Mouse (Mus musculus) hindbrain, postnatal 0 days (tissue): ENCODE measurements around the gene Dguok. TPM values are rescaled to one million over a fixed set of nuclear protein-coding genes. Genes with fewer than 3 reads are reported as not detected.

Source experiments
- ATAC-seq: fragments of 200-750 bp; cut with Nextera tagmentation; 2 replicates; pipeline ENCODE4 v1.8.0; 2017; ENCODE audit warnings: mild to moderate bottlenecking, moderate TSS enrichment, moderate library complexity
- DNase-seq: peaks from one replicate; pipeline ENCODE4 v3.0.0-alpha.2; 2015; ENCODE audit warnings: low spot score
- H3K27ac ChIP-seq: fragments of 300-500 bp; sonication (generic); 2 replicates; pipeline ENCODE4 v1.5.1; 2014; ENCODE audit warnings: mild to moderate bottlenecking
- H3K27me3 ChIP-seq: fragments of 300-500 bp; sonication (generic); 2 replicates; pipeline ENCODE4 v1.6.1; 2014; ENCODE audit warnings: low read length, mixed read lengths; ENCODE audit not compliant: insufficient read depth
- H3K36me3 ChIP-seq: fragments of 300-500 bp; sonication (generic); 2 replicates; pipeline ENCODE4 v1.6.1; 2014; ENCODE audit warnings: low read length, mixed read lengths; ENCODE audit not compliant: insufficient read depth
- H3K4me1 ChIP-seq: fragments of 300-500 bp; sonication (generic); 2 replicates; pipeline ENCODE4 v1.6.1; 2014; ENCODE audit warnings: antibody characterized with exemption, low read length, mixed read lengths; ENCODE audit not compliant: insufficient read depth
- H3K4me2 ChIP-seq: fragments of 300-500 bp; sonication (generic); 2 replicates; pipeline ENCODE4 v1.6.1; 2014; ENCODE audit warnings: low read depth, mild to moderate bottlenecking, low read length, moderate library complexity, mixed read lengths
- H3K4me3 ChIP-seq: fragments of 300-500 bp; sonication (generic); 2 replicates; pipeline ENCODE4 v1.5.1; 2014; ENCODE audit warnings: low read length
- H3K9ac ChIP-seq: fragments of 300-500 bp; sonication (generic); replicated peaks from 2 replicates; pipeline ENCODE4 v1.6.1; 2014; ENCODE audit warnings: mild to moderate bottlenecking, low read length, moderate library complexity, mixed read lengths
- H3K9me3 ChIP-seq: fragments of 300-500 bp; sonication (generic); 2 replicates; pipeline ENCODE4 v1.6.1; 2016; ENCODE audit warnings: low read length, mixed read lengths
- CTCF ChIP-seq: IDR thresholded peaks from 2 replicates; pipeline ENCODE4 v1.5.1; 2016; ENCODE audit warnings: antibody characterized with exemption, control low read depth, low read depth
- WGBS: fragments of 180-500 bp; shearing (Covaris S2); extraction: QIAGEN DNeasy Blood & Tissue Kit; methylation state at CpG from one replicate; pipeline ENCODE4 v1.1.7; 2014; 5-methylcytosine and 5-hydroxymethylcytosine counted together
- polyA plus RNA-seq: library from polyadenylated mRNA; unstranded; fragments of >200 nt; fragmentation: Nextera tagmentation; extraction: Ambion mirVana; gene quantifications from 2 replicates; pipeline ENCODE4 v1.2.1, GENCODE M21; 2015
- total RNA-seq: library from RNA; depleted of rRNA; stranded (reverse); fragments of >200 nt; gene quantifications from 2 replicates; pipeline ENCODE4 v1.2.3, GENCODE M21; 2014; rRNA removed

Dguok gene
- 31.8 and 52.5 TPM in 2 replicates for total RNA-seq
- 51.1 and 52.0 TPM in 2 replicates for polyA plus RNA-seq

DNA sequence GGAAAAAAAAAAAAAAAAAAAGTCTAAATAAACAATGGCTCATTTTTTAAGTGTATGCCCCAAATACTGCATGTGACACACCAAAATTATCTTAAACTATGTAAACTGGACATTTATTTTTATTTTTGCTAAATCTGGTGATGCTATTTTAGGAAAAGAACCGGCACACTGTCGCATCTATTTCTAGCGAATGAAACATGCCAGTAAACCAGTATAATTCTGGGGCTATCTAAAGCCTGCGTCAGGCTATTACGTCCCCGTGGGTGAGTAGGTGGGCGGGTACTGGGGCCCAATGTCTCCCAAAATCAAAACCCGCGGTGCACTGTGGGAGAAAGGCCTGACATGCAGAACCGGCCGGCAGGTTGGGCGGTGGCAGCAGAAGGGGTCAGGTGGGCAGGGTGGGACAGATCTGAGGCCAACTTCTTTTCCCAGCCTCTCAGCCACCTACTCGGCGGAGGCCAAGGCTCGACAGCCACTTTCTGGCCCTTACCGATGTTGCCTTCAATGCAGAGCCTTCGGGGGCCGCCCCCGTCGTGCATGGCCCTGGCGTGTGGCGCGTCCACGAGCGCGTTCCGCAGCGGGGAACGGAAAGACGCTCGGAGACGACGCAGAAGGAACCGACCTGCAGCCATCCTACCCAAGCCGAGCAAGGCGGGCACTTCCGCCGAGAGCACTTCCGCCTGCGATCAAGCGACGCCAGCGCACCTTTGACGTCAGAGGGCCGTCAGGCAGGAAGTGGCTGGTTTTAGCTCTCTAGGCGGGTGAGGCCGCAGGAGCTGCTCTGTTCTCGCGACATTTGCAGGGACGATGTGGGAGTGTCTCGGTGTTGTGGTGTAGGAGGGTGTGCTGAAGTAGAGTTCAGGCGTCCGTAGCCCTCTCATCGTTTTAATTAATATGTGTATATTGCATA lies at the start of gene Dguok:
TSS of gene Dguok (minus strand) at position 712 of the 910 bp plus-strand sequence.
- Histone ChIP-seq H3K9me3 (no peaks in the 10 kb centered on the region), H3K9ac (peak within 1 kb of the TSS; percentile 75), H3K4me3 (peak within 1 kb of the TSS; percentile 54), H3K27ac (peak within 1 kb of the TSS; percentile 94), H3K4me1 (peaks cover 6% of the 10 kb centered on the region; the same call in 1 of the 2 replicates), H3K4me2 (peak within 1 kb of the TSS; percentile 64), H3K36me3 (no peaks in the 10 kb centered on the region), H3K27me3 (no peaks in the 10 kb centered on the region)
- peak; percentile 24; the same call in 1 of the 2 replicates for TF ChIP-seq CTCF
- WGBS, result under 1% methylated on average over 54 of the region's 54 CpGs
- DNase-seq, result peak; percentile 99
- ATAC-seq, result peak; percentile 98

DNA sequence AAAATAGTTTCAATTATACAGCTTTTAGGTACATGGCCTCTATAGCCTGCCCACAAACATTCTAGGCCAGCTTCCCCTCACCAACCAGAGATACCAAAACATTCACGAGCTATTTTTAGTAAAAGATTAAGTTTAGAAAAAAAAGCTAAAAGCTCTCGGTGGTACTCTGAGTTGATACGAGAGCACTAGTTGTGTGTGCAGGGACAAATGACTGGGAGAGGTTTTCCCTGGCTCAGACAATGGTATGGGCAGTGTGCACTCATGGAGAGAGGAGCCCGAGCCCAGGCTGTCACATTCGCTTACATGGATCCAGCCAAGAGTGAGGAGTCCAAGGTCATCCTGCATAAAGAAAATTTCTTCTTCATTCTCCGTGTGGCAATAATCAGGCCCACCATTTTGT lies 49.2 kb upstream of the Dguok start:
- H3K27ac ChIP-seq, result no peak overlapping the region
- DNase-seq (no peak), ATAC-seq (no peak)
- H3K9me3 ChIP-seq, result no peaks in the 10 kb centered on the region
- H3K36me3 ChIP-seq, result peaks cover 49% of the 10 kb centered on the region
- no peaks in the 10 kb centered on the region for H3K27me3 ChIP-seq
- 89% methylated on average over 6 of the region's 6 CpGs for WGBS
- TF ChIP-seq CTCF, result no peak
- no peaks in the 10 kb centered on the region for H3K4me1 ChIP-seq
- H3K4me2 ChIP-seq, result no peak overlapping the region
- H3K4me3 ChIP-seq, result no peak overlapping the region
- no peak overlapping the region for H3K9ac ChIP-seq

DNA sequence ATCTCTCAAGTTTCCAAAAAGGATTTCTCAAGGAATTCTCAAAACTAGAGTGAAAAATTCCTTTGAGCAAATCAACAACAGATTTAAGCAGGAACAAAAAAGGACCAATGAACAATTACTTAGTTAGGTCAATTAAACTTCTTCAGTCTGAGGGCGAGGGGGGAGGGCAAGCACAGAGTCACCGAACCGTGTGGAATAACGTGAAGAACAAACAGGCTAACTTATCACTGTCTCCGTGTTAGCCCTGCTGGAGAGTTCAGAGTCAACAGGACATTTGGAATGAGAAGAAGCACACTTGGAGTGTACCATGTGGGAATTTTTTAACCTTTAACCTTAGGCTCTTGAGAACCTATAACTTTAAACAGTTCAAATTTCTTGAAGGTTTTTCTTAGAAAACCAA lies 41.6 kb upstream of the Dguok start:
- H3K27ac ChIP-seq, result no peak overlapping the region
- 41% methylated on average over 5 of the region's 5 CpGs for WGBS
- H3K4me3 ChIP-seq, result no peak overlapping the region
- no peak overlapping the region for H3K9ac ChIP-seq
- no peaks in the 10 kb centered on the region for H3K4me1 ChIP-seq
- no peak for TF ChIP-seq CTCF
- ATAC-seq, result no peak
- DNase-seq, result no peak
- no peaks in the 10 kb centered on the region for H3K27me3 ChIP-seq
- no peak overlapping the region for H3K4me2 ChIP-seq
- peaks cover 19% of the 10 kb centered on the region; the same call in 1 of the 2 replicates for H3K36me3 ChIP-seq
- no peaks in the 10 kb centered on the region for H3K9me3 ChIP-seq

DNA sequence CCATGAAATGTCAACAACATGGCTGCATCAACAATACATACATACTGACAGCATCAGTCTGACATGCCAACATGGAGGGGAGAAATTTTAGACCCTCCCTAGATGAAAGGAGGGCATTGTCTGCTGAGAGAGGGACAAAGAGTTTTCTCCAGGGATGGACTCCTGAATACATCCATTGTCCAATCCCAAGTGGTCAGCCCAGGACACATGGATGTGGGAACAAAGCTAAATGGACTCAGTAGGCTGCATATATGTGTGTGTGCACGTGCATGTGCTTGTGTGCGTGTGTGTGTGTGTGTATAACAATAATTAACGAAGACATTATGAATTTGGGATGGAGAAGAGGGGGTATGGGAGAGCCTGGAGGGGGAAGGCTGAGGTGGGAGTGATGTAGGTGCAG lies 39.0 kb upstream of the Dguok start:
- Histone ChIP-seq H3K27ac (no peak overlapping the region), H3K9me3 (no peaks in the 10 kb centered on the region), H3K36me3 (peaks cover 14% of the 10 kb centered on the region; the same call in 1 of the 2 replicates), H3K4me1 (no peaks in the 10 kb centered on the region; the same call in 1 of the 2 replicates), H3K4me3 (no peak overlapping the region), H3K9ac (no peak overlapping the region), H3K27me3 (no peaks in the 10 kb centered on the region), H3K4me2 (no peak overlapping the region)
- 81% methylated on average over 3 of the region's 3 CpGs for WGBS
- TF ChIP-seq CTCF, result no peak
- DNase-seq (no peak), ATAC-seq (no peak)

DNA sequence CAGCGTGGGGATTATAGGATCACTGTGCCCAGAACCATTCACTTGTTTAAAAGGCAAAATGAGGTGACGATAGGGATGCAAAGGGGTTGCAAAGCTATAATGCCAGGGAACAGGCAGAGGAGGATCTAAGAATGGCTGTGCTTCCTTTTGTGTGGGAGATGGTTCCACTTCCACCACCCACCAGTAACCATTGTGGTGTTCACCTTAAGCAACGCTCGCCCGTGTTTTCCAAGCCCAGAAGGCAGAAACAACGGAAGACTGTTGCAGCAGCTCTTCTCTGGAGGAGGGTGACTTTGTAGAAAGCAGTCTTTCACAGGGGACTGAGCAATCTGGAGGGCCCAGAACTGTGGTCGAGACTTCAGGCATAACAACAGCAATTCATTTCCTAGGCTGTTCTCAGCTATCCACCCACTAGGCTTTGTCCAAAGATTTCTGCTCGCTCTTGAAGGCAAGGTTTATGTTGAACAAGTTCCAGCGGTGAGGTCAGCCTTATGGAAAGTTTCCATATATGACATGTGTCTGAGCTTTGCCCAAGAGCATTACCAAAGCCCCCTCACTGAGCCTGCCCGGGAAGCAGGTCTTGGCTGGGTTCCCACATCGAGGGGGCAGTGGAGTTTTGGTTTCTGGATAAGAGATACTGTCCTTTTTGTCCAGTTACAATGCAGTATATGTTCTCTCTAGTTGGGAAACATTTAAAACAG lies 35.1 kb upstream of the Dguok start:
- Histone ChIP-seq H3K9ac (no peak overlapping the region), H3K4me1 (no peaks in the 10 kb centered on the region; the same call in 1 of the 2 replicates), H3K36me3 (peaks cover 6% of the 10 kb centered on the region; the same call in 1 of the 2 replicates), H3K27ac (0 out of 2 replicates have a peak overlapping the region, but pooled peaks have one; percentile 29), H3K4me3 (no peak overlapping the region), H3K4me2 (no peak overlapping the region), H3K9me3 (no peaks in the 10 kb centered on the region), H3K27me3 (no peaks in the 10 kb centered on the region)
- no peak for TF ChIP-seq CTCF
- DNase-seq (peak; percentile 27), ATAC-seq (no peak)
- WGBS, result 53% methylated on average over 11 of the region's 11 CpGs

DNA sequence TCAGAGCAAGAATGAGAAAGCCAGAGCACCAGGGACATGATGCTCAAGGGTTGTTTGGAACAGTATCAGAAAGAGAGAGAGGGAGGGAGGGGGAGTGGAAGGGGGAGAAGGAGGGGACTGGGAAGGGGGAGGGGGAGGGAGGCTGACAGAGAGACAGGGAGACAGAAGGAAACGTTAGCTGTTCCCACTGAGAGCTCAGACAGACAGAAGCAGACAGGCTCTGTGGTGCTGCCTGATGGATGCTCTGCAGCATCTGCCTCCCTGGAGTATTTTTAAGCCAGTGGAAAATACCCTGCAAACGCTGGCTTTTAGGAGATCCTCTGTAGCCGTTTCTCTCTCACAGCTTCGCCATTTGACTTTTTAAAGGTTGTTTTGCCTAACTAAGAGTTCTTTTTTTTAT lies 33.2 kb upstream of the Dguok start:
- peak; percentile 36 for DNase-seq
- H3K9me3 ChIP-seq, result no peaks in the 10 kb centered on the region
- H3K27ac ChIP-seq, result no peak overlapping the region
- peaks cover 2% of the 10 kb centered on the region; the same call in 1 of the 2 replicates for H3K36me3 ChIP-seq
- H3K4me1 ChIP-seq, result no peaks in the 10 kb centered on the region; the same call in 1 of the 2 replicates
- 30% methylated on average over 4 of the region's 4 CpGs for WGBS
- H3K9ac ChIP-seq, result no peak overlapping the region
- H3K4me3 ChIP-seq, result no peak overlapping the region
- no peak for ATAC-seq
- H3K4me2 ChIP-seq, result no peak overlapping the region
- no peaks in the 10 kb centered on the region for H3K27me3 ChIP-seq
- no peak for TF ChIP-seq CTCF
